Mouse (Mus musculus): ENCODE results near the gene Flrt2. TPM values are rescaled to one million over a fixed set of nuclear protein-coding genes. Genes with fewer than 3 reads are reported as not detected.
A peak's percentile ranks its signal among the peaks of the same experiment; 100 is the strongest.

Gene Flrt2
- total and polyA plus RNA-seq, 3 experiments = 2.2 to 6.9 (median 4.8) TPM

DNA sequence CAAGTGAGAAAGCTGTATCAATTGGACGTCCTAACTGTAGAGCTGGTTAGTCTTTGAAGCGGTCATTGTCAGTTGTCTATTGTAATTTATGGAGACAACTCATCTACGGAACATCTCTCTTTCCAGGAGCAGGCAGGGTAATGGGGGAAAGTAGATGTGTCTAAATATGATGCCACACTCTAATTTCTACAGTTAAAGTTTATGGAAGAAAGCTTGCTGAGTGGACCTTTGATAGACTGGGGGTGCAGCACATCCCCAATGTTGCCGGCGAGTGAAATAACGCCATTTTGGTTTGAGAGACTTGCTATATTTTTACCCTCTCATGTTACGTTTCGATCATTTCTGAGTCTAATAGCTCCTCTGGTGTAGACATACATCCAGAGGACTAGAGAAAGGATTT lies 2.5 kb downstream of the Flrt2 start:
- Histone ChIP-seq H3K27ac (peak overlapping the region; percentile 78), H3K9ac (ENCODE audit: low read depth, low read length) (no peak overlapping the region), H3K79me2 (replicated peaks; ENCODE audit: control insufficient read depth, insufficient read depth, low read length) (no peaks in the 10 kb centered on the region), H3K4me1 (ENCODE audit: control insufficient read depth, insufficient read depth, low read length) (peaks cover 3% of the 10 kb centered on the region; the same call in 1 of the 2 replicates), H3K27me3 (ENCODE audit: control insufficient read depth, insufficient read depth, low read length) (no peaks in the 10 kb centered on the region), H3K4me3 (peak overlapping the region; percentile 69), H3K36me3 (ENCODE audit: control insufficient read depth, insufficient read depth, low read length) (no peaks in the 10 kb centered on the region)
- intact Hi-C loops (cut with DNase I) = loop anchor here (10.0 kb wide), 2 partner anchors 1110 to 1270 kb away; no protein-coding TSS in a partner anchor
- DNase-seq = no peak
- TF ChIP-seq EP300 (IDR thresholded peaks at IDR 0.05; ENCODE audit: insufficient read depth, low read depth, low read length) (no peak), POLR2A (IDR thresholded peaks at IDR 0.05; ENCODE audit: insufficient read depth, low read depth, low read length) (no peak), CTCF (IDR thresholded peaks at IDR 0.05) (no peak)
- under 1% methylated on average over 8 of the region's 8 CpGs for WGBS

DNA sequence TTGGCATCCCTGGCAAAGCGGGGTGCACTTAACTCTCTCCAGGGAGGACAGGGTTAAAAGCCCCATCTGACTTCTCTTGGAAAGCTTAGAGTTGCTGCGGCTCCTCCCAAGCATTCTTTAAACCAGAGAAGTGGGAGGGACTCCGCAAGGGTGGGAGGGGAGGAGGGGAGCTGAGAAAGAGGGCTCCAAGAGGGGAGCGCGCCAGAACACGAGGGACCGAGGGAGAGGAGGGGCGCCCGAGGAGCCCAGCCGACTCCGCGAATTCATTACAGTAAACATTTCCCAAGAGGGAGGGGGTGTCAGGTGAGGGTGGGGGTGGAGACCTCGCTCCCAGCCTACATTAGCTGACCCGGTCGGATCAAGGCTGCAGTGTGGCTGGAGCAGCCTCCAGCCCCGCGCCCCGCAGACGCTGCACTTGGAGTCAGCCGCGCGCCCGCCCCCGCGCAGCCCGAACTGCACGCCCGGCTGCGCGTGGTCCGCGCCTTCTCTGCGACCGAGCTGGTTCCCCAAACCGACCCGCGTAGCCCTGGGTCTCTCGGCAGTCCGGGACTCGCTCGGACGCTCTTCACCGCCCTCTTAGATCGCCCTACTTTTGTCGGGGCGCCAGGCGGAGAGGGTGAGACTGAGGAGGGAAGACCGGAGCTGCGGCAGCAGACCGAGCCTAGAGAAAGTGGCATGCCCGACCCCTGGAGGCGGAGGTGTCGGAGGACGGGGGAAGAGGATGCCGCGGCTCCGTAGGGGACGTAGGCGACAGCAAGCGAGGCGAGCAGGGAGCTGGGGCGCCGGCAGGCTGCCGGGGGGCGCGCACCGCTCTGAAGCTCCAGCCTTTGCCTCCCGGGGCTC lies 3.2 kb downstream of the Flrt2 start:
- Histone ChIP-seq H3K4me1 (ENCODE audit: control insufficient read depth, insufficient read depth, low read length) (peaks cover 3% of the 10 kb centered on the region; the same call in 1 of the 2 replicates), H3K4me3 (peak overlapping the region; percentile 69), H3K9ac (ENCODE audit: low read depth, low read length) (peak overlapping the region; percentile 76), H3K36me3 (ENCODE audit: control insufficient read depth, insufficient read depth, low read length) (no peaks in the 10 kb centered on the region), H3K27ac (peak overlapping the region; percentile 78), H3K79me2 (replicated peaks; ENCODE audit: control insufficient read depth, insufficient read depth, low read length) (no peaks in the 10 kb centered on the region), H3K27me3 (ENCODE audit: control insufficient read depth, insufficient read depth, low read length) (no peaks in the 10 kb centered on the region)
- WGBS = under 1% methylated on average over 68 of the region's 68 CpGs
- TF ChIP-seq EP300 (IDR thresholded peaks at IDR 0.05; ENCODE audit: insufficient read depth, low read depth, low read length) = no peak
- TF ChIP-seq POLR2A (IDR thresholded peaks at IDR 0.05; ENCODE audit: insufficient read depth, low read depth, low read length) = peak; percentile 36
- peak; percentile 44 for TF ChIP-seq CTCF (IDR thresholded peaks at IDR 0.05)
- intact Hi-C loops (cut with DNase I) = loop anchor here (5.0 to 10.0 kb wide), 3 partner anchors 1110 to 1503 kb away; no protein-coding TSS in a partner anchor
- peak; percentile 78 to 79 for DNase-seq

- no peak for DNase-seq
- 2% methylated on average over 28 of the region's 28 CpGs for WGBS
- H3K36me3 ChIP-seq (ENCODE audit: control insufficient read depth, insufficient read depth, low read length) = peaks cover 4% of the 10 kb centered on the region
Measured at GRCm38 (mm10) chr12:95695834-95696521, 4.0 kb downstream of the Flrt2 start.

DNA sequence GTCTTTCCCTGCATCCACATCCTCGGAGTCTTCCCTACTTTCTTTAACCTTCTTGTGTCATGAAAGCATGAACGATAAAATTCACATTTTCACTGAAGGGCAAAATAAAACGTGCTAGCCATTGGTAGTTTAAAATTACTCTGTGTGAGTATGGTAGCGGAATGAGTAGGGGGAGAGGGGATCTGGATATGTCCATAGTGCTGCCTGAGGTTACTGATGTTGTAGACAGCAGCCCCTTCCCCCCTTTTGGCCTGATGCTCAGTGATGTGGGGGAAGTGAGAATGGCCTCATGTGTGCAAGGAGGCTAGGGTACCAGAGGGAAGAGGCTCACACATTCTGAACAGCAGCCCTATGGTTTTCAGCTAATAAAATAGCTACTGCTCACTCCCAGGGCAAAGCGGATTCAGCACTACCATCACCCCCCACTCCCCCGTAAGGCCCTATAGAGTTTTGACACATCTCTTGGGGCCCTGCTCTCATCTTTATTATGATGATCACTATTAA lies 4.5 kb downstream of the Flrt2 start:
- WGBS = 47% methylated on average over 6 of the region's 6 CpGs
- intact Hi-C loops (cut with DNase I) = loop anchor here (5.0 to 10.0 kb wide), 3 partner anchors 1112 to 1504 kb away; no protein-coding TSS in a partner anchor
- peaks cover 4% of the 10 kb centered on the region for H3K36me3 ChIP-seq (ENCODE audit: control insufficient read depth, insufficient read depth, low read length)
- H3K27ac ChIP-seq = no peak overlapping the region; the same call in 1 of the 2 replicates
- peaks cover 4% of the 10 kb centered on the region for H3K4me1 ChIP-seq (ENCODE audit: control insufficient read depth, insufficient read depth, low read length)
- H3K9ac ChIP-seq (ENCODE audit: low read depth, low read length) = 0 out of 2 replicates have a peak overlapping the region, but pooled peaks have one; percentile 46
- peak overlapping the region; percentile 69 for H3K4me3 ChIP-seq
- no peaks in the 10 kb centered on the region for H3K79me2 ChIP-seq (replicated peaks; ENCODE audit: control insufficient read depth, insufficient read depth, low read length)
- TF ChIP-seq EP300 (IDR thresholded peaks at IDR 0.05; ENCODE audit: insufficient read depth, low read depth, low read length) (no peak), POLR2A (IDR thresholded peaks at IDR 0.05; ENCODE audit: insufficient read depth, low read depth, low read length) (no peak), CTCF (IDR thresholded peaks at IDR 0.05) (no peak)
- no peaks in the 10 kb centered on the region for H3K27me3 ChIP-seq (ENCODE audit: control insufficient read depth, insufficient read depth, low read length)
- peak in 1 of 2 experiments; percentile 24 for DNase-seq

More at GRCm38 (mm10) chr12:95695834-95696521, 4.0 kb downstream of the Flrt2 start:
- intact Hi-C loops (cut with DNase I) = loop anchor here (5.0 to 10.0 kb wide), 3 partner anchors 1111 to 1504 kb away; no protein-coding TSS in a partner anchor
- Histone ChIP-seq H3K4me3 (peak overlapping the region; percentile 69), H3K9ac (ENCODE audit: low read depth, low read length) (peak overlapping the region; percentile 76), H3K27ac (peak overlapping the region; percentile 78), H3K27me3 (ENCODE audit: control insufficient read depth, insufficient read depth, low read length) (no peaks in the 10 kb centered on the region), H3K4me1 (ENCODE audit: control insufficient read depth, insufficient read depth, low read length) (peaks cover 4% of the 10 kb centered on the region), H3K79me2 (replicated peaks; ENCODE audit: control insufficient read depth, insufficient read depth, low read length) (no peaks in the 10 kb centered on the region)
- no peak for TF ChIP-seq POLR2A (IDR thresholded peaks at IDR 0.05; ENCODE audit: insufficient read depth, low read depth, low read length)
- peak; percentile 15 for TF ChIP-seq CTCF (IDR thresholded peaks at IDR 0.05)
- TF ChIP-seq EP300 (IDR thresholded peaks at IDR 0.05; ENCODE audit: insufficient read depth, low read depth, low read length) = no peak

- WGBS = 39% methylated on average over 1 of the region's 1 CpGs
- H3K4me3 ChIP-seq = no peak overlapping the region
- no peaks in the 10 kb centered on the region for H3K79me2 ChIP-seq (replicated peaks; ENCODE audit: control insufficient read depth, insufficient read depth, low read length)
- no peak overlapping the region for H3K27ac ChIP-seq
- H3K36me3 ChIP-seq (ENCODE audit: control insufficient read depth, insufficient read depth, low read length) = peaks cover 4% of the 10 kb centered on the region
- intact Hi-C loops (cut with DNase I) = loop anchor here (5.0 to 10.0 kb wide), 3 partner anchors 1114 to 1506 kb away; no protein-coding TSS in a partner anchor
- H3K4me1 ChIP-seq (ENCODE audit: control insufficient read depth, insufficient read depth, low read length) = peaks cover 3% of the 10 kb centered on the region
- no peak overlapping the region for H3K9ac ChIP-seq (ENCODE audit: low read depth, low read length)
- H3K27me3 ChIP-seq (ENCODE audit: control insufficient read depth, insufficient read depth, low read length) = no peaks in the 10 kb centered on the region
- no peak for DNase-seq
- TF ChIP-seq POLR2A (IDR thresholded peaks at IDR 0.05; ENCODE audit: insufficient read depth, low read depth, low read length) (no peak), CTCF (IDR thresholded peaks at IDR 0.05) (peak; percentile 71)
Measured at GRCm38 (mm10) chr12:95698556-95698955, 6.5 kb downstream of the Flrt2 start.

Data from heart, adult 2 months (tissue).